Mouse (Mus musculus): ENCODE data around the gene Tas1r3.

The Tas1r3 gene
- long read RNA-seq, experiment 1, result 0 reads
- long read RNA-seq, experiment 2, result 0 reads

GRCm38 (mm10) chr4:155863001-155863400 lies at the start of gene Tas1r3:
Tas1r3 (minus strand) TSS chr4:155863362.
- intact Hi-C loops (cut with DNase I), result no loop called here

DNA sequence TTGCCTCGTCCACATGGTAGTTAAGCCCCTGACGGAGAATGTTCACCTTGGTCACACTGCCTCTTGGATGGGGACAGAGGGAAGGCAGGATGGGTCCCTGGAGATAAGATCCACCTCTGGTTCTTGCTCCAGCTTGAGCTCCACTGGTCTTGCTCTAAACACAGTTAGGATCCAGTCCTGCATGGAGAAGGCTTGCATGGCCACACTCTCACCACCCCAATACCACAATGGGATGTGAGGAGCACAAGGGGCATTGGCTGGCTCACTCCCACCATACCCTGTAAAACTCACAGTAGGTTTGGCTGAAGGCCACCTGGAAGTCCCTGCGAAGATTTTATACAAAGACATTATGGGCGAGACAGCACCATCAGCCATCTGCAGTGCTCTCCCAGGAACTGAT lies 45.6 kb upstream of the Tas1r3 start:
- intact Hi-C loops (cut with DNase I), result no loop called here

DNA sequence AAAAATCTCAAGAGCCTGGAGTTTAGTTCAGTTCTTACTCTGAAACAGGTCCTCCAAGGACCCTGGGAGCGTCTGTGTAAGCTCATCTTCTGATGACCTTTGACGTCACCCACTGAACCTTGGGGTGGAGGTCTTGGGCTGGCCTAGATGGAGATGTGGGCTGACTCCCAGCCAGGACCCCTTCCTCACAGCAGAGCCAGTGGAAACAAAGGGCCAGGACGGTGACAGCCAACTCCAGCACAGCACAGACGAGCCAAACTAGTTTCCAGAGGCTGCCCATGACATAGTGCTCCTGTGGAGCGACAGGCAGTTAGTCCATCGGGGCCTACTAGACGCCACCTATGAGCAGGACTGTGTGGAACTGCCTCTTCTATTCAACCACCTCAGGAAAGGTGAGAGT lies 45.1 kb upstream of the Tas1r3 start:
- intact Hi-C loops (cut with DNase I), result no loop called here

- intact Hi-C loops (cut with DNase I), result no loop called here
Observed at GRCm38 (mm10) chr4:155907003-155907402, 43.8 kb upstream of the Tas1r3 start.

GRCm38 (mm10) chr4:155906125-155906524 lies 43.0 kb upstream of the Tas1r3 start:
- intact Hi-C loops (cut with DNase I), result no loop called here

DNA sequence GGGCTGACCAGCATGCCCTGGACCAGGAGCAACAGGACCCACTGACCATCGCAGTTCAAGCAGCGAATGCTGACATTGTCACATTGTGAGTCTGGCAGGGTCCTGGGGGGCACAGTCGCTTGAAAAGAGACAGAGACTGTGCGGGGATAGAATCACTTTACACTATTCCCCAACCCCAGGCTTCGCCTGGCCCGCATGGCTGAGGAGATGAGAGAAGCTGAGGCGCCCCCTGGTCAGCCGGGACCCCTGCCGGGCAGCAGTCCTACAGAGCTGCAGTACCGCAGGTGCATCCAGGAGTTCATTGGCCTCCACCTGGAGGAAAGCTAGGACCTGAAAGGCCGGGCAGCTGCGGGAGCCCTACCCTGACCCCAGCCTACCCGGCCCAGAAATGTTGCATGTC lies 42.5 kb upstream of the Tas1r3 start:
- intact Hi-C loops (cut with DNase I), result no loop called here

DNA sequence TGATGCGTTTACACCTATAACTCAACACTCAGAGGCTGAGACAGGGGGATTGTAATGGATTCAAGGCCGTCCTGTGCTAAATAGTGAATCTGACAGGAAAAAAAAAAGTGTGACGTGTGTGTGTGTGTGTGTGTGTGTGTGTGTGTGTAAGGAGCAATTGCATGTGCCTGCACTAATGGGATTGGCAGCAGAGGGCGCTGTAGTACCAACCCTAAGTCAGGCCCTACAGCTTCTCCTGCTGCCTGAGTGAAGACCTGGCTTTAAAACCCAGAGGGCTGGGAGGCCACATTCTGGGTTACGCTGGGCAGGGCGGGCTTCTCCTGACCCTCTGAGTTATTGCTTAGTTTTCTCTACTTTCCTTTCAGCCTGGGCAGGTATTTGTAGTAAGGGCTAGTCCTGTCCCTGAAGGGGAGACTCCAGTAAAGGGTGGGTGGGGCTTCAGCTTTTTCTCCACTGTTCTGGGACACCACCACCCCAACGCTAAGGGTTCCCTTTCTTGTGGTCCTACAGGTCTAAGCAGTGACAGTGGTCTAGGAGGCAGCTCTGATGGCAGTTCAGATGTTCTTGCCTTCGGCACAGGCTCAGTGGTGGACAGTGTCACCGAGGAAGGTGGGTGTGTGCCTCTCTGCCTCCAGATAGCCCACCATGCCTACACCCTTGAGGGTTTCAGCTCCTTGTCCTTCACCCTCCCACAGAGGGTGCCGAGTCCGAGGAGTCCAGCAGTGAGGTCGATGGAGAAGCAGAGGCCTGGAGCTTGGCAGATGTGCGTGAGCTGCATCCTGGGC lies 41.3 kb upstream of the Tas1r3 start:
- intact Hi-C loops (cut with DNase I), result no loop called here

DNA sequence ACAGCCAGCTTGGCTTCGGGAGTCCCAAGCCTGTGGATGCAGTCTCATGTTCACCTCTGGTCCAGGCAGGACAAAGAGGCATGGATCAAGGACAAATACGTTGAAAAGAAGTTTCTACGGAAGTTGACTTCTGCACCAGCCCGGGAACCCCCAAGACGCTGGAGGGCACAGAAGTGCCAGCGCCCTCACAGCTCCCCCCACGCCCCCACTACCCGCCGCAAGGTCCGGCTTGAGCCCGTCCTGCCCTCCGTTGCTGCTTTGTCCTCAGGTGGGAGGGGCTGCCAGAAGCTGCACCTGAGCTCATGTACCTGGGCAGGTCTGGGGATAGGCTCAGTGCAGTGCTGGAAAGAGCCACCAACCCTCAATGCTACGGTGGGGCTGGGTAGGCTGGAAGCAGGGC lies 40.1 kb upstream of the Tas1r3 start:
- intact Hi-C loops (cut with DNase I), result no loop called here

GRCm38 (mm10) chr4:155901205-155901604 lies 38.0 kb upstream of the Tas1r3 start:
- intact Hi-C loops (cut with DNase I), result no loop called here

DNA sequence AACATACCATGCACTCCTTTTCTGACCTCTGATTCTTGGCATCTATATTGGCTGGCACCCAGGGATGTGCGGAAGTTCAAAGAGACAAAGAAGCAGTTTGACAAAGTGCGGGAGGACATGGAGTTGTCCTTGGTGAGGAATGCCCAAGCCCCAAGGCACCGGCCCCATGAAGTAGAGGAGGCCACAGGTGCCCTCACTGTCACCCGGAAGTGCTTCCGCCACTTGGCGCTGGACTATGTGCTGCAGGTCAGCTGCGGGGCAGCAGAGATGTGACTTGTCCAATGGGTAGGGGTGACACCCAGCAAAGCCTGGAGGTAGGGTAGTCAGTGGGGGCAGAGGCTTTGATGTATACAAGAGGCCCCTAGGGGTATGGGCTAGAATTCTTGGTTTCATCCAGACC lies 36.2 kb upstream of the Tas1r3 start:
- intact Hi-C loops (cut with DNase I), result no loop called here

DNA sequence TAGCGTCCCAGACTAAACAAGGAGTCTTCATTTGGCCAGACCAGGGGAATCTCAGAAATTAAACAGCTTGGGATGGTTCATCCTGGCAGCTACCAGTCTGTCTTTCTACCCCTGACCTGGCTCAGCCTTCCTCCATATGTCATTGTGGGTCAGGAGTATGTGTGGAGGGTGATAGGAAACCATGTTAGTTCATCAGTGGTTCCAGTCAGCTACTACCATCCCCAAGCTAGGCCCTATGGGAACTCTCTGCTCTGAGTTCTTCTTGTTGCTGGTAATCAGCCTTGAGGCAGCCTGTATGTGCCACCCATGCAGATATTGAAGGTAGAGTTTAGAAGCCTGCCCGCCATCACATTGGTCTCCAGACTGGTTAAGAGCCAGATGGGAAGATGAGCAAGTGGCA lies 35.2 kb upstream of the Tas1r3 start:
- intact Hi-C loops (cut with DNase I), result no loop called here

DNA sequence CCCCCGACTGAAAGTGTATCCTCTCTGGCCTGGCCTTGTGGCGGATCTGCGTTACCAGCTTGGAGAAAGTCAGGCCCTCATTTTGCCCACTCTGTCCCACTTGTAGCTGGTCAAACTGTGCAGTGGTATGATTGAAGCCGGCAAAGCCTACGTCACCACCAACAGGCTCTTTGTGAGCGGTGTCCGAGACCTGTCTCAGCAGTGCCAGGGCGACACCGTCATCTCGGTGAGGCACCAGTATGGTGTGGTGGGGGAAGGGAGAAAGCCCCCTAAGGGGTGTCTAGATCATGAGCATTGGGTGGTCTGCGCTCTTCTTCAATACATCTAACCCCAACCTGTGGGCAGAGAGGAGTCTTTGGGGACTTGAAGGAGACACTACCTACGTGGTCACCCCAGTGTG lies 33.3 kb upstream of the Tas1r3 start:
- intact Hi-C loops (cut with DNase I), result no loop called here

DNA sequence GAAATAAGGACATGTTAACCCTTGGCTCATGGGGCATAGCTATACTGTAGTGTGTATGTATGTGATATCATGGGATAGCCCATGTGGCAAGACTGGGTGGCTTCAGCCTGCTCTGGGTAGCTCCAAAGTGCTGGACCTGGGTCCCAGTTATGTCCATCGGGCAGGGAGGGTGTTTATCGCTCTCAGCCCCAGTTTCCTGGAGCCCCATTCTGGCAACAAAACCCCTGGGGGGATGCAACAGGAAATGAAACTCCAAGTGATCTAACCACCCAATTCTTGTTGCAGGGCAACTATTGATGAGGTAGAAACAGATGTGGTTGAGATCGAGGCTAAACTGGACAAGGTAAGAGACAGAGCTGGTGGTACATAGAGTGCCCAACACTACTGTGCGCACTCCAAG lies 32.7 kb upstream of the Tas1r3 start:
- intact Hi-C loops (cut with DNase I), result loop anchor here (2.0 kb wide), 1 partner anchor 47 kb away; the partner anchor contains the start of gene Ube2j2

DNA sequence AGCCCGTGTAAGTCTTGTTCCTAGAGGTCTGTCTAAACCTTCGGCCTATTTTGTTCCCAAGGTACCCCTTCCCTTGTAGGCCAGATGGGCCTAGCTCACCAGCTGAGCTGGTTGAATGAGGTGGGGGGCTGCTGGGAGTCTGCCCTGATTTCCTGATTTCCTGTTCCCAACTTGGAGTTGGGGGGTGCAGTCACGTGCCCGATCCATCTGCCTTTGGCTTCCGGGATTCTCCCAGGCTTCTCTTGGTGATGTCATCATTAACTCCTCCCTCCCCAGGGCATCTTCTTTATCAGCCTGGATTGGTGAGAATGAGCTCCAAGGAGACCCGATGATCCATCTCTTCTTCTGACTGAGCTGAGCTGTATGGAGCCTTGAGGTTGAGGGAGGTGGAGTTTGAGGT lies 32.1 kb upstream of the Tas1r3 start:
- intact Hi-C loops (cut with DNase I), result loop anchor here (2.0 kb wide), 1 partner anchor 48 kb away; the partner anchor contains the start of gene Ube2j2

- intact Hi-C loops (cut with DNase I), result loop anchor here (2.0 kb wide), 1 partner anchor 48 kb away; the partner anchor contains the start of gene Ube2j2
Observed at GRCm38 (mm10) chr4:155894311-155894881, 31.2 kb upstream of the Tas1r3 start.

DNA sequence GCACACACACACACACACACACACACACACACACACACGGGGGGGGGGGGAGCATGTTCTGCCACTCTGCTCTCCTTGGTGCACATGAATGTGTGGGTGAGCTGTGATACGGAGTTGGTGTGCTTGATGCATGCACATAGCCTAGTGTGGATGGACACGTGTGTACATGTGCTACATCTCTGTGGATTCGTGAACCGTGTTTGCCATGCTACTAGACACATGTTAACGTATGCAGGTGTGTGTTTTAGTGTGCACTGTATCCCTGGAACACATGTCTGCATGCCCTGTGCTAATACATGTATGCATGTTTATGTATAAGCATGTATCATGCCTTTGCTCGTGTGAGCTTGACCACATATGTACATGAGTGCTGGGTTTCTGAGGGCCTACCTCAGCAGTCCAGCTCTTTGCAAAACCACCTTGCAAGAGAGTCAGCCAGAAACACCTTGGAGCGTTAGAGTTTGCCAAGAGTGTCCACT lies 30.1 kb upstream of the Tas1r3 start:
- intact Hi-C loops (cut with DNase I), result no loop called here

DNA sequence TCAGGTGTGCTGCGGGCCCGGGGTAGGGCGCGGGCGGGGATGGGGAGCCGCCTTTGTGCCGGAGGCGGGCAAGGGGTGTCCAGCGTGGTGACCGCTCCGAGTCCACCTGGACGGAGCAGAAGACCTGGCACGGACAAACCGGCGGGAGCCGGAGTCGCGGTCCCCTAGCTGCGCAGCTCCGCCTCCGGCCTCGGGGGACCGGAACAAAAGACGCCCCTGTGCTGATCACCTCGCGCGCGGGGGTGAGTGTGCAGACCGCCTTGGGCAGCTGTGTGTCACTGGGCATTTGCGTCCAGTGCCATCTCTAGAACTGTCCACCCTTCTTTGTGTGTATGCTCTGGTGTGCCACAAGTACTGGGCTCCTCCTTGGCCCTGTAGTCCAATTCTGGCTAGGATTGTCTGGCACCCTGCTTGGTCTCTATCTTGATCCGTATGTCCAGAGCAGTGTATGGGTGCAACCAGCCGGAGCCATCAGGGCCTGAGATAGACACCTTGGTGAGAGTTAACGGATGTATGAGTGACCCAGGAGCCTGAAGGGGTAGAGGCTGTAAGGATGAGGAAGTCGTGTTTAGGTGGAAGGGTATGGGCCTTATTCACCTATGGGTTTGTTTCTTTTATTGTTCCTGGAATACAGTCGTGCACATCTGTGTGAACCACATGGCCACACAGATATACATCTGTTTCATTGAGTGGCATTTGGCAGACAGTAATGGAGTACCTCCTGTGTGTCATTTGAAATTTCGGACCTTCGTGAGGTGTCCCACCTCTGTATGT lies 29.5 kb upstream of the Tas1r3 start:
- intact Hi-C loops (cut with DNase I), result no loop called here

DNA sequence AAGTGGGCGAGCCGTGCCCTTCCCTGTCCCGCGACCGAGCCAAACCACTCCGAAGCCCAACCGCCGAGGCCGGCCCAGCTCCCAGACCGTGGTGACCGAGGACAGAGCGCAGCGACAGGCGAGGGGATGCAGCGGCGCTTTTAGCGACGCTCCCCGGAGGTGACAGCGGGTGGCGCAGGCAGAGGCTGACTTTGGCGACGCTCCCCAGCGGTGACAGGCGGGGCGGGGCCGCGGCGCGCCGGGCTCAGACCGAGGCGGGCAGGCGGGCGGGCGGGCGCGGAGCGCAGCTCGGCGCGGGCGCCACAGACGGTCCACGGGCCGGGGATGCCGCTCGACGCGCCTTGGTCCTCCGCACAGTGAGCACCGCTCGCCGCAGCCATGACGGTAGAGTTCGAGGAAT lies 28.9 kb upstream of the Tas1r3 start:
- intact Hi-C loops (cut with DNase I), result no loop called here

GRCm38 (mm10) chr4:155891551-155892001 lies 28.4 kb upstream of the Tas1r3 start, which contains the start of the genes Pusl1 and Acap3:
Pusl1 (minus strand) TSS chr4:155891781.
Acap3 (plus strand) TSS chr4:155891822.
- intact Hi-C loops (cut with DNase I), result no loop called here

GRCm38 (mm10) chr4:155891011-155891471 lies 27.9 kb upstream of the Tas1r3 start:
- intact Hi-C loops (cut with DNase I), result no loop called here

GRCm38 (mm10) chr4:155889316-155889715 lies 26.2 kb upstream of the Tas1r3 start:
- intact Hi-C loops (cut with DNase I), result no loop called here

DNA sequence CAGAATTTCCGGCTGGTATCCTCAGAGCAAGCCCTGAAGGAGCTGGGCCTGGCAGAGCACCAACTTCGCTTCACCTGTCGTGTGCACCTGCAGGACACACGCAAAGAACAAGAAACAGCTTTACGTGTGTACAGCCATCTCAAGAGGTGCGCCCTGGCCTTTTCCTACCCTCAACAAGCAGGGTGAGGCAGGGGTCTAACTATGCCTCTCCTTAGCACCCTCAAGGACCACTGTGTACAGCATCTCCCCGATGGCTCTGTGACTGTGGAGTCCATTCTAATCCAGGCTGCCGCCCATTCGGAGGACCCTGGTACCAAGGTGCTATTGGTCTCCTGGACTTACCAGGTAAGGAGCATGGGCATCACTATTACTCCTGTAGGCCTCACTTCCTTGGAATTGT lies 25.0 kb upstream of the Tas1r3 start:
- intact Hi-C loops (cut with DNase I), result no loop called here
